Mouse (Mus musculus) common myeloid progenitor, adult 5-6 weeks (primary cell): Measurements from ENCODE around the gene Bmp4. TPM values are rescaled to one million over a fixed set of nuclear protein-coding genes. Genes with fewer than 3 reads are reported as not detected.

Experiments used
- ATAC-seq: replicated peaks from 2 replicates; pipeline ENCODE4 v1.8.0; 2016; ENCODE audit warnings: low read depth, mild to moderate bottlenecking, moderate TSS enrichment, inconsistent platforms; ENCODE audit not compliant: poor library complexity, severe bottlenecking
- total RNA-seq: library from RNA; stranded (forward); fragments of 200-1000, 187-1606 nt; gene quantifications from 2 replicates; pipeline ENCODE4 v1.2.3, GENCODE M21; 2017

Gene Bmp4
- not detected in 2 replicates for total RNA-seq

- ATAC-seq: peak; percentile 30
Observed at GRCm38 (mm10) chr14:46390249-46390775, at the start of gene Bmp4. Gene Bmp4, minus strand, starts transcription at chr14:46390669.

GRCm38 (mm10) chr14:46439461-46440048 is 49.1 kb upstream of the Bmp4 start:
- no peak for ATAC-seq

- ATAC-seq: no peak
Observed at GRCm38 (mm10) chr14:46436471-46437090, 46.1 kb upstream of the Bmp4 start.

- no peak for ATAC-seq
Observed at GRCm38 (mm10) chr14:46430231-46430630, 39.8 kb upstream of the Bmp4 start.

GRCm38 (mm10) chr14:46427251-46427650 is 36.8 kb upstream of the Bmp4 start:
- no peak for ATAC-seq

GRCm38 (mm10) chr14:46421823-46422222 is 31.4 kb upstream of the Bmp4 start:
- ATAC-seq: no peak

- no peak for ATAC-seq
Observed at GRCm38 (mm10) chr14:46419269-46419668, 28.8 kb upstream of the Bmp4 start.

- no peak for ATAC-seq
Observed at GRCm38 (mm10) chr14:46418371-46419097, 28.1 kb upstream of the Bmp4 start.

GRCm38 (mm10) chr14:46412497-46413000 is 22.1 kb upstream of the Bmp4 start:
- ATAC-seq: no peak

GRCm38 (mm10) chr14:46410557-46411120 is 20.2 kb upstream of the Bmp4 start:
- ATAC-seq: no peak

- no peak for ATAC-seq
Observed at GRCm38 (mm10) chr14:46409016-46409415, 18.5 kb upstream of the Bmp4 start.

GRCm38 (mm10) chr14:46408319-46408718 is 17.9 kb upstream of the Bmp4 start:
- ATAC-seq: no peak

GRCm38 (mm10) chr14:46399925-46400324 is 9.5 kb upstream of the Bmp4 start:
- no peak for ATAC-seq

- ATAC-seq: 0 out of 2 replicates have a peak, but pooled peaks have one; percentile 29
Observed at GRCm38 (mm10) chr14:46398091-46398695, 7.7 kb upstream of the Bmp4 start.

- ATAC-seq: no peak
Observed at GRCm38 (mm10) chr14:46391621-46392170, 1.2 kb upstream of the Bmp4 start.

- ATAC-seq: no peak
Observed at GRCm38 (mm10) chr14:46389438-46390248, 826 bp downstream of the Bmp4 start.

- ATAC-seq: 0 out of 2 replicates have a peak, but pooled peaks have one; percentile 31
Observed at GRCm38 (mm10) chr14:46388636-46389035, 1.8 kb downstream of the Bmp4 start.

- ATAC-seq: 0 out of 2 replicates have a peak, but pooled peaks have one; percentile 13
Observed at GRCm38 (mm10) chr14:46387821-46388481, 2.5 kb downstream of the Bmp4 start.

GRCm38 (mm10) chr14:46387357-46387671 is 3.2 kb downstream of the Bmp4 start:
- ATAC-seq: peak; percentile 67
